Mouse (Mus musculus) cerebellum, adult 11-12 months (tissue): ENCODE data around the gene Rbsn.

Source experiments
- DNase-seq: peaks from one replicate; pipeline ENCODE4 v3.0.0; 2022

Gene Rbsn

DNA sequence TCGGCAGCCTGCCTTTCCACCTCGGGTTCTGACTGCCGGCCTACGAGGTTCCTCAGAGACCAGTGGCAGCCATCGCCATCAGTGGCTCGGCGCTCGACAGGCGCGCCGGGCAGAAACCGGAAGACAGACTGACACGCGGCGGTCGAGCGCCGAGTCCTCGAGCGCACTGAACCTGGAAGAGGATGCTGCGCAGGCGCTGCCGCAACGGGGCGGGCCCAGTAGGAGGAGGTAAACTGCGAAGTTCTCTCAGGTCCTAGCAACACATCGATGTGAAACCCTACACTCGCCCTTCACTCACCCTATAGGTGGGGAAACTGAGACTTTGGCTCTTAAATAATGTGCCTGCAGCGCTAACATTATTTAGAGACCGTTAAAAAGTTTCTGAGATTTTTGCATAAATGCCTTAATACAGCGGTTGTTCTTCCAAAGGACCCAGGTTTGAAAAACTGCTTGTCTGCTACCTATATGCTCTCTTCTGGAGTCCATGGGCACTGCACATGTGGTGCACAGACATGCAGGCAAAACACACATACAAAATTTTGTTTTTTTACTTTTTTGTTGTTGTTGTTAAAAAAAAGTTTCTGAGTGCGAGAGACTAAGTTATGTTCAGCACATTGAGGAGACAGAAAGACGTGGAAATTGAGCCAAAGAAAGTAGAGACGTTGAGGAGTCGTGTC lies at the start of gene Rbsn:
Gene Rbsn, minus strand, starts transcription at position 153 of the 677 bp plus-strand sequence.
- peak; percentile 90 for DNase-seq

DNA sequence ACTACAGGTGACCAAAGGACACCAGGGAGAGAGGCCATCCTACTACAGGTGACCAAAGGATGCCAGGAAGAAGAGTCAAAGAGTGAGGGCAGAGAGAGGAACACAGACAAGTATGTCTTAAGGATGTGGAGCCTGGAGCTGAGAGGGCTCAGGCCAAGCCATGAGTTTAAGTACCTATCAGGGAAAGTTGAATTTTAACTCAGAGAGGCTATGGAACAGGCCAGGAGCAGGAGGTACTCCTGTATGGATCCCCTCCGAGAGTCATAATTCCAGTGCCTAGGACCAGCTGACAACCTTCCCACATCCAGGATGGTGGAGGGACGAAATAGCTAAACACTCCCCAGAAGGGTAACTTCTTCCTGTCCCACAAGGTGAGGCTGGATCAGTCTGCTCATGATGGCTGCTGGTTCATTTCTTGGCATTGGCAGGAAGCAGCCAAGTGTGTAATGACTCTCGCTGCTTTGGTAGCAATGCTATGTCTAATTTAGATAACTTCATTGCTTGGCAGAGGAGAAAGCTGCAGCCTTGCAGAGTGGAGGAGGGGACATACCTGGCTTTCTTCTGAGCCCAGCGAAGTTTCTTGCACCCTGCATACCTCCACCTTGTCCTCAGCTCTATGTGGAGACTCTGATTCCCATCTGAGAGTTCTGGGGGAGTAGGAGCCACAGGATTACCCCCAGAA lies 46.6 kb upstream of the Rbsn start:
- no peak for DNase-seq

GRCm38 (mm10) chr6:92255346-92255745 lies 40.6 kb upstream of the Rbsn start:
- no peak for DNase-seq

DNA sequence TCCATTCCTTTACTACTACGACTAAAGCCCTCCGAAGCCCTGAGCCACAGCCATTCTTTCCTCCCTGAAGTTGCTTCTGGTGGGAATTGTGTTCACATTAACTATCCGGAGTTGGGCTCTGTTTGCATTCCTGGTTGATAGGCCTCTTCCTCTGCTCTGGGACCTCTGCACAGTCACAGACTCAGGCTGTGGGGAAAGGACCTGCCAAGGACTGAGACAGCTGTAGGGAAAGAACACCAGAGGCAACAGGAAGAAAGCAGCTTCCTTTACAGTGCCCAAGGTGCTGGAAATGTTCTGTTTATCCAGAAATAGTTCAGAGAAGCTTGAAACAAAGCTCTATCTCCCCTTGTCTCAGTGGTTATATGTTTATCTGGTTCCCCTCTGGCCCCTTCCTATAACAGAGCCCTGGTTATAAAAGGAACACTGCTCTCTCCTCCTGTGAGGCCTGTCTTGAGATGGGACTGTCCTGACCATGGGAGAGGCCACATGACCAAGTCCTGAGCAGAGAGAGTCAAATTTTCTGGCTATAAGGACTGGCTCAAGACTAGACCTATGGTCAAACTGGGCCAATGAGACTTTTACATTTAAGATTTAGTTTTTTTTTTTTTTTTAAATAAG lies 38.6 kb upstream of the Rbsn start:
- DNase-seq: no peak

GRCm38 (mm10) chr6:92247215-92247919 lies 32.6 kb upstream of the Rbsn start:
- no peak for DNase-seq

DNA sequence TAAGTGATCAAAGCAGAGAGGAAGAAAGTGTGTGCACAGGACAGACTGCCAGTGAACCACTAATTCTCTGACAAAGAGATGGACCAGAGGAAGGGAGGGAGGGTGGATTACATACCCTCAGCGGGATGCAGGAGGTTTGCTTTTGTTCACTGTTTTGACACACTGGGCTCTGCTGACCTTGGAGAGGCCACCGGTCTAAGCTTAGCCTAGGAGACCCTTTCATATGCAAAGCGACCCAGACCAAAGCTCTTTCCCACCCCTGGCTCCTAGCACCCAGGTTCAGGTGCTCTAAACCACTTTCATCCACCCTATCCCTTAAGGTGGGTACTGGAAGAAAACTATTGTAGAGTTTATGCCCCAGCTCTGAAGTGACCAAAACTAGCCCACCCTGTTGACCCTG lies 31.6 kb upstream of the Rbsn start:
- no peak for DNase-seq

GRCm38 (mm10) chr6:92244591-92244990 lies 29.9 kb upstream of the Rbsn start, which contains the start of gene Trh:
Gene Trh, minus strand, starts transcription at chr6:92244650.
- no peak for DNase-seq

- no peak for DNase-seq
Observed at GRCm38 (mm10) chr6:92241178-92241906, 26.6 kb upstream of the Rbsn start.

GRCm38 (mm10) chr6:92235036-92235435 lies 20.3 kb upstream of the Rbsn start:
- DNase-seq: no peak

GRCm38 (mm10) chr6:92231762-92232161 lies 17.0 kb upstream of the Rbsn start:
- no peak for DNase-seq

GRCm38 (mm10) chr6:92231356-92231755 lies 16.6 kb upstream of the Rbsn start:
- no peak for DNase-seq

DNA sequence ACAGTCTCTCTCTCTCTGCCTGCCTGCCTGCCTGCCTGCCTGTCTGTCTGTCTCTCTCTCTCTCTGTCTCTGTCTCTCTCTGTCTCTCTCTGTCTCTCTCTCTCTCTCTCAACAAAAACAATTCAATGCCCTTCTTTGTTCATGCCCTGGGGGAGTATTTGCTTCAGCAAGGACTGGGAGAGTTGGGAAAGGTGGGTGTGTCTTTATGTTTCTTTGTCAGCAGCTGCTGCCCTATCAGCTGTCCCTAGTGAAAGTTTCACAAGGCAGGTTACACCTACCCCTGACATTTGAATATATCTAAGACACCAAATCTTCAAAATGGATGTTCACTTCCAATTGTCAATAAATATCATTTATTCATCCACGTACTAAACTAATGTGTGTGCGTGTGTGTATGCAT lies 14.9 kb upstream of the Rbsn start:
- no peak for DNase-seq

- DNase-seq: no peak
Observed at GRCm38 (mm10) chr6:92229103-92229502, 14.4 kb upstream of the Rbsn start.

- DNase-seq: no peak
Observed at GRCm38 (mm10) chr6:92224981-92225380, 10.3 kb upstream of the Rbsn start.

- no peak for DNase-seq
Observed at GRCm38 (mm10) chr6:92222021-92222420, 7.3 kb upstream of the Rbsn start.

DNA sequence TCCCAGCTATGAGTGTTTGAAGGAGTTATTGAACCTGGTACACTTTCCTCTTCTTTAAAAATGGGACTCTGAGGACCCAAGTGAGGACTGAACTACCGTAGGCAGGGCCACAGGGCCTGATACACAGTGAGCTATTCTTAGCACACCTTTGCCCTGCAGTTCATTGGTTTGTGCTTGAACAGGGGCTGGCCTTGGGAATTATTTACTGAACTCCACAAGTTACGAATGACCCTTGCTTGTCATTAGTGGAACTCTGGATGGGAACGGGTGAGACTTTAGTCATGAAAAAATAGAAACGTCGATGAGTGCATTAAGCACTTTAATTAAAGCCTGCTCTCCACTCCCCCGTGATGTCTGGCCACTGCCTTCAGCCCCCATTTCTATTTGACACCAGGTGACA lies 6.9 kb upstream of the Rbsn start:
- DNase-seq: no peak

DNA sequence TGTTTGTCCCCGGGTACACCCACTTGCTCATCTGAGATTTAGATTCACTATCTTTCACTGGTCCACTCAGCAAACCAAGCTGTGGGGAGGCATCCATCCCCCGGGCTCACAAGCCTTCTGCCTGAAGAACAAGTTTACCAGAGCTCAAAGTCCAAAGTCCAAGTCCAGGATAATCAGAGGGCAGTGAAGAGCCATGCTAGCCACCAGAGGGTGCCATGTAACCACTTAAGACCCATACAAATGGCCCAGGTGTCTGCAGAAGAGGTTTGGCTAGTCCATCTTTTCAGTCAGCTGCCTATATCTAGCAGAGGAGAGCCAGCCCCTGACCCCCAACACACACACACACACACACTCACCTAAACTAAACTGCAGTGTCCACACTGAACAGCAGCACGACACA lies 4.7 kb upstream of the Rbsn start:
- no peak for DNase-seq

DNA sequence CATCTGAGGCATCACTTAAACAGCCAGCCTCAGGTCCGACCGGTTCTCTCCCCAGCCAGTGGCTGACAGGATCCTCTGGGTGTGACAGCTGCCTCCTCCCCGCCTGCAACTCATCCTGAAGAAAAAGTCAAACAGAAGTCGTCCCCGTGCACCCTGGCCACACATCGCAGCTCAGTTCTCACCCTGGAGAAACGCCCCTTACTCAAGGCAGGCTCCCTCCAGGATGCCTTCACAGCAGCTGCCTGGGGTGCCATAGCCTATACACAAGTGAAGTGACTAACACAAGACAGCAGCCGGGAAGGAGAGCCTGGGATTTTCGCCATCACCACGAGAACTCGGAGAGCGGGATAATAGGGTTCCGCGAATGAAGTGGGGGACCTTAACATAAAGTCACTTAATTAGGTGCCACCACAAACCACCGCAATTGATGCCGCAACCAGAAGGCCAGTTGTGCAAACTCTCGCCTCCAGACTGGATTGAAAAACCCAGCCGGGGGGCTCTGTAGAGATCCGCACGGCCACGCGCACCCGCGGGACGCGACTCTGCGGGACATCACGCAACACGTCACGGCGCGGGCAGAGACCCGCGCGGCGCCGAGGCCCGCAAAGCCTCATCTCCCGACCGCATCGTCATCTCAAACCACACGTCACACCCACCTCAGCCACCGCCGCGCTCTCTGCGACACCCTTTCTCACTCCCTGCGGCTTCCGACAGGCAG lies 511 bp downstream of the Rbsn start:
- DNase-seq: peak; percentile 26

GRCm38 (mm10) chr6:92199414-92199813 lies 15.3 kb downstream of the Rbsn start:
- no peak for DNase-seq

- DNase-seq: no peak
Observed at GRCm38 (mm10) chr6:92184178-92184577, 30.5 kb downstream of the Rbsn start.

DNA sequence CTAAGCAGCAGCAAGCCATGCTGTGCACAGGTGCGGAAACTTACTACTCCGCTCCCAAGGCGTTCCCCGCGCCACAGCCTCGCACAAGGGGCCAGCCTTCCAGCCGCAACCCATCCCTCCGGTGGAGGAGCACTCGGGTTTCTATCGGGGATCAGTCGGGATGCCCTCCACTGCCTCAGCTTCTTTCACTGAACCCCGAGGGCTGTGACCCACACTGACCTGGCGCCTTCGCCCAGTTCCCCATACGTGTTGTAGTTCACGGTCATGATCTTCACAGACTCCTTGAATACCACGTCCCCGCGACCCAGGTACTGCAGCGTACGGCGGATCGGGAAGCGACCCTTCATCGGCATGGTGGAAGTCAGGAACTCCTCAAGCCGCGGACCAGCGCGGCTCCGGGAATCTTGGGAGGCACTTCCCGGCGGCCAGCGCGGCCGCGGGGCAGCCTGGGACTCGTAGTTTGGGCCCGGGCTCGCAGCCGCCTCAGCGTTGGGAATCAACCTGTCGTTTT lies 31.0 kb downstream of the Rbsn start, which contains the start of gene Mrps25:
Gene Mrps25, minus strand, starts transcription at position 413 of the 511 bp plus-strand sequence.
- peak; percentile 66 for DNase-seq

DNA sequence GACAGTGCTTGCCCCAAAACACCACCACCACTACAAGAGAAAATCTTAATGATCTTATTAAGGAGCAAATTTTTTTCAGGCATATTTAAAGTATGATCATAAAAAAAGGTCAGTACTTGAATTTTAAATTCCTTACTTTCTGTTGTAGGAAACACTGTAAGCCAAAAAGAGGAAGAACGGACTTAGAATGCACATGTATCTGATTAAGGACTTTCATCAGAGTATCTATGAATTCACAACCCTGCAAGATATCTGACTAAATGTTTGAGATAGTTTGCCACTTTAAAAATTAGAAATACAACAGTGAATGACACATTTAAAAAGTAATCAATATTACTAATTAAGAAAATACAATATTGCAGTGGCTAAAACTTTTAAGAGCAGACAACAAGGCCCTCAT lies 38.3 kb downstream of the Rbsn start:
- no peak for DNase-seq
